Mouse (Mus musculus) left cerebral cortex, adult 11 months (tissue): ENCODE measurements at regions not wholly inside any gene's neighbourhood (a gene's known extent, or its start where the extent isn't known, plus 50 kb on each side); places are given as distances from the start of the nearest gene placed in this dataset.

Experiments used
- DNase-seq: peaks from one replicate; pipeline ENCODE4 v3.0.0; 2022; ENCODE audit warnings: low spot score

GRCm38 (mm10) chr3:128226503-128226902 lies 330.4 kb upstream of the Fam241a start:
- no peak for DNase-seq

GRCm38 (mm10) chr3:128222344-128222743 lies 326.2 kb upstream of the Fam241a start:
- DNase-seq, result no peak

- DNase-seq, result no peak
Observed at GRCm38 (mm10) chr3:128221625-128222024, 325.5 kb upstream of the Fam241a start.

GRCm38 (mm10) chr3:128220776-128221550 lies 324.8 kb upstream of the Fam241a start:
- no peak for DNase-seq

GRCm38 (mm10) chr3:128217765-128218415 lies 321.8 kb upstream of the Fam241a start:
- no peak for DNase-seq

- no peak for DNase-seq
Observed at GRCm38 (mm10) chr3:128212256-128212655, 316.1 kb upstream of the Fam241a start.

- no peak for DNase-seq
Observed at GRCm38 (mm10) chr3:128210591-128210990, 314.5 kb upstream of the Fam241a start.

GRCm38 (mm10) chr3:128206948-128207347 lies 310.8 kb upstream of the Fam241a start:
- DNase-seq, result no peak

GRCm38 (mm10) chr3:128206483-128206882 lies 310.4 kb upstream of the Fam241a start:
- no peak for DNase-seq

- DNase-seq, result no peak
Observed at GRCm38 (mm10) chr3:128200574-128201235, 304.6 kb upstream of the Fam241a start.

GRCm38 (mm10) chr3:128199466-128199865 lies 303.3 kb upstream of the Fam241a start:
- DNase-seq, result no peak

GRCm38 (mm10) chr3:128192046-128192800 lies 296.1 kb upstream of the Fam241a start:
- DNase-seq, result no peak

GRCm38 (mm10) chr3:128187330-128188044 lies 291.4 kb upstream of the Fam241a start:
- no peak for DNase-seq

- DNase-seq, result no peak
Observed at GRCm38 (mm10) chr3:128186278-128186677, 290.2 kb upstream of the Fam241a start.

- no peak for DNase-seq
Observed at GRCm38 (mm10) chr3:128181221-128181908, 285.2 kb upstream of the Fam241a start.

GRCm38 (mm10) chr3:128149216-128149615 lies 253.1 kb upstream of the Fam241a start:
- DNase-seq, result no peak

- DNase-seq, result no peak
Observed at GRCm38 (mm10) chr3:128145329-128145728, 249.2 kb upstream of the Fam241a start.

- no peak for DNase-seq
Observed at GRCm38 (mm10) chr3:128127836-128128235, 231.7 kb upstream of the Fam241a start.

- DNase-seq, result no peak
Observed at GRCm38 (mm10) chr3:128126664-128127063, 230.5 kb upstream of the Fam241a start.

- no peak for DNase-seq
Observed at GRCm38 (mm10) chr3:128122111-128122510, 226.0 kb upstream of the Fam241a start.
